Mouse (Mus musculus): ENCODE results near the gene Hcst. TPM values are rescaled to one million over a fixed set of nuclear protein-coding genes. Genes with fewer than 3 reads are reported as not detected.
A peak's percentile ranks its signal among the peaks of the same experiment; 100 is the strongest.

Hcst gene
- polyA plus RNA-seq, 1 experiment from 2014 or later = 0.53 TPM

GRCm38 (mm10) chr7:30422560-30422959 lies 2.9 kb upstream of the Hcst start:
- H3K9ac ChIP-seq (ENCODE audit: low read depth, low read length) = peak overlapping the region; percentile 71; the same call in 1 of the 2 replicates
- H3K9me3 ChIP-seq (replicated peaks; ENCODE audit: control insufficient read depth, low read length) = no peaks in the 10 kb centered on the region
- no peaks in the 10 kb centered on the region; the same call in 1 of the 2 replicates for H3K4me1 ChIP-seq (ENCODE audit: control insufficient read depth, insufficient read depth, low read length)
- peaks cover 2% of the 10 kb centered on the region; the same call in 1 of the 2 replicates for H3K36me3 ChIP-seq (ENCODE audit: control insufficient read depth, insufficient read depth, low read length)
- 10% methylated on average over 9 of the region's 9 CpGs for WGBS (ENCODE audit: insufficient replicate concordance)
- H3K27ac ChIP-seq (ENCODE audit: low read depth, low read length) = peak overlapping the region; percentile 41; the same call in 1 of the 2 replicates
- H3K4me2 ChIP-seq = peak overlapping the region; percentile 96
- peak overlapping the region; percentile 54 for H3K4me3 ChIP-seq (ENCODE audit: low read depth, low read length)
- H3K27me3 ChIP-seq (ENCODE audit: control insufficient read depth, insufficient read depth, low read length) = peaks cover 7% of the 10 kb centered on the region; the same call in 1 of the 2 replicates
- ATAC-seq (replicated peaks; ENCODE audit: insufficient number of reproducible peaks, low FRiP score, low TSS enrichment) = no peak

GRCm38 (mm10) chr7:30421890-30422435 lies 2.3 kb upstream of the Hcst start:
- under 1% methylated on average over 45 of the region's 45 CpGs for WGBS (ENCODE audit: insufficient replicate concordance)
- ATAC-seq (replicated peaks; ENCODE audit: insufficient number of reproducible peaks, low FRiP score, low TSS enrichment) = peak; percentile 46
- H3K27ac ChIP-seq (ENCODE audit: low read depth, low read length) = 0 out of 2 replicates have a peak overlapping the region, but pooled peaks have one; percentile 16

GRCm38 (mm10) chr7:30421175-30421889 lies 1.7 kb upstream of the Hcst start, which contains the start of gene Nfkbid:
Gene Nfkbid (plus strand): TSS chr7:30421732.
- H3K4me1 ChIP-seq (ENCODE audit: control insufficient read depth, insufficient read depth, low read length) = no peaks in the 10 kb centered on the region; the same call in 1 of the 2 replicates
- peak within 1 kb of the TSS; percentile 71 for H3K9ac ChIP-seq (ENCODE audit: low read depth, low read length)
- H3K4me3 ChIP-seq (ENCODE audit: low read depth, low read length) = peak within 1 kb of the TSS; percentile 54
- peaks cover 7% of the 10 kb centered on the region; the same call in 1 of the 2 replicates for H3K27me3 ChIP-seq (ENCODE audit: control insufficient read depth, insufficient read depth, low read length)
- peak within 1 kb of the TSS; percentile 96 for H3K4me2 ChIP-seq
- ATAC-seq (replicated peaks; ENCODE audit: insufficient number of reproducible peaks, low FRiP score, low TSS enrichment) = no peak
- H3K9me3 ChIP-seq (replicated peaks; ENCODE audit: control insufficient read depth, low read length) = no peaks in the 10 kb centered on the region
- WGBS (ENCODE audit: insufficient replicate concordance) = 9% methylated on average over 31 of the region's 31 CpGs
- peak within 1 kb of the TSS; percentile 41; the same call in 1 of the 2 replicates for H3K27ac ChIP-seq (ENCODE audit: low read depth, low read length)
- peaks cover 2% of the 10 kb centered on the region; the same call in 1 of the 2 replicates for H3K36me3 ChIP-seq (ENCODE audit: control insufficient read depth, insufficient read depth, low read length)

More at GRCm38 (mm10) chr7:30421890-30422435, 2.3 kb upstream of the Hcst start:
- Histone ChIP-seq H3K27me3 (ENCODE audit: control insufficient read depth, insufficient read depth, low read length) (peaks cover 7% of the 10 kb centered on the region; the same call in 1 of the 2 replicates), H3K4me3 (ENCODE audit: low read depth, low read length) (peak overlapping the region; percentile 54), H3K4me2 (peak overlapping the region; percentile 96), H3K4me1 (ENCODE audit: control insufficient read depth, insufficient read depth, low read length) (no peaks in the 10 kb centered on the region; the same call in 1 of the 2 replicates), H3K9me3 (replicated peaks; ENCODE audit: control insufficient read depth, low read length) (no peaks in the 10 kb centered on the region), H3K9ac (ENCODE audit: low read depth, low read length) (peak overlapping the region; percentile 71), H3K36me3 (ENCODE audit: control insufficient read depth, insufficient read depth, low read length) (peaks cover 2% of the 10 kb centered on the region; the same call in 1 of the 2 replicates)

GRCm38 (mm10) chr7:30420673-30421072 lies 1.0 kb upstream of the Hcst start:
- no peak for ATAC-seq (replicated peaks; ENCODE audit: insufficient number of reproducible peaks, low FRiP score, low TSS enrichment)
- Histone ChIP-seq H3K4me1 (ENCODE audit: control insufficient read depth, insufficient read depth, low read length) (no peaks in the 10 kb centered on the region; the same call in 1 of the 2 replicates), H3K9me3 (replicated peaks; ENCODE audit: control insufficient read depth, low read length) (no peaks in the 10 kb centered on the region), H3K4me3 (ENCODE audit: low read depth, low read length) (no peak overlapping the region), H3K27ac (ENCODE audit: low read depth, low read length) (no peak overlapping the region), H3K27me3 (ENCODE audit: control insufficient read depth, insufficient read depth, low read length) (peaks cover 7% of the 10 kb centered on the region; the same call in 1 of the 2 replicates), H3K4me2 (no peak overlapping the region), H3K9ac (ENCODE audit: low read depth, low read length) (no peak overlapping the region), H3K36me3 (ENCODE audit: control insufficient read depth, insufficient read depth, low read length) (peaks cover 1% of the 10 kb centered on the region; the same call in 1 of the 2 replicates)
- 85% methylated on average over 3 of the region's 3 CpGs for WGBS (ENCODE audit: insufficient replicate concordance)

- Histone ChIP-seq H3K36me3 (ENCODE audit: control insufficient read depth, insufficient read depth, low read length) (no peaks in the 10 kb centered on the region), H3K4me2 (no peak overlapping the region), H3K4me1 (ENCODE audit: control insufficient read depth, insufficient read depth, low read length) (no peaks in the 10 kb centered on the region; the same call in 1 of the 2 replicates), H3K27me3 (ENCODE audit: control insufficient read depth, insufficient read depth, low read length) (peaks cover 7% of the 10 kb centered on the region; the same call in 1 of the 2 replicates), H3K9ac (ENCODE audit: low read depth, low read length) (no peak overlapping the region), H3K27ac (ENCODE audit: low read depth, low read length) (no peak overlapping the region), H3K9me3 (replicated peaks; ENCODE audit: control insufficient read depth, low read length) (no peaks in the 10 kb centered on the region), H3K4me3 (ENCODE audit: low read depth, low read length) (no peak overlapping the region)
- 72% methylated on average over 9 of the region's 9 CpGs for WGBS (ENCODE audit: insufficient replicate concordance)
- no peak for ATAC-seq (replicated peaks; ENCODE audit: insufficient number of reproducible peaks, low FRiP score, low TSS enrichment)
Observed at GRCm38 (mm10) chr7:30417856-30418255, 1.8 kb downstream of the Hcst start.

- no peak for ATAC-seq (replicated peaks; ENCODE audit: insufficient number of reproducible peaks, low FRiP score, low TSS enrichment)
- no peaks in the 10 kb centered on the region for H3K9me3 ChIP-seq (replicated peaks; ENCODE audit: control insufficient read depth, low read length)
- H3K4me1 ChIP-seq (ENCODE audit: control insufficient read depth, insufficient read depth, low read length) = no peaks in the 10 kb centered on the region
- no peak within 1 kb of the TSS for H3K9ac ChIP-seq (ENCODE audit: low read depth, low read length)
- H3K4me2 ChIP-seq = no peak within 1 kb of the TSS
- H3K27ac ChIP-seq (ENCODE audit: low read depth, low read length) = no peak within 1 kb of the TSS
- H3K4me3 ChIP-seq (ENCODE audit: low read depth, low read length) = no peak within 1 kb of the TSS
- H3K27me3 ChIP-seq (ENCODE audit: control insufficient read depth, insufficient read depth, low read length) = no peaks in the 10 kb centered on the region
- H3K36me3 ChIP-seq (ENCODE audit: control insufficient read depth, insufficient read depth, low read length) = no peaks in the 10 kb centered on the region
- WGBS (ENCODE audit: insufficient replicate concordance) = 51% methylated on average over 5 of the region's 5 CpGs
Observed at GRCm38 (mm10) chr7:30413596-30413995, 6.1 kb downstream of the Hcst start, which contains the start of gene Tyrobp. Gene Tyrobp (plus strand): TSS chr7:30413760.

GRCm38 (mm10) chr7:30412735-30413147 lies 6.9 kb downstream of the Hcst start:
- Histone ChIP-seq H3K36me3 (ENCODE audit: control insufficient read depth, insufficient read depth, low read length) (no peaks in the 10 kb centered on the region), H3K27me3 (ENCODE audit: control insufficient read depth, insufficient read depth, low read length) (no peaks in the 10 kb centered on the region), H3K27ac (ENCODE audit: low read depth, low read length) (no peak overlapping the region), H3K4me2 (no peak overlapping the region), H3K4me1 (ENCODE audit: control insufficient read depth, insufficient read depth, low read length) (no peaks in the 10 kb centered on the region), H3K9me3 (replicated peaks; ENCODE audit: control insufficient read depth, low read length) (no peaks in the 10 kb centered on the region), H3K9ac (ENCODE audit: low read depth, low read length) (no peak overlapping the region), H3K4me3 (ENCODE audit: low read depth, low read length) (no peak overlapping the region)
- no peak for ATAC-seq (replicated peaks; ENCODE audit: insufficient number of reproducible peaks, low FRiP score, low TSS enrichment)
- WGBS (ENCODE audit: insufficient replicate concordance) = 41% methylated on average over 4 of the region's 4 CpGs

- no peak for ATAC-seq (replicated peaks; ENCODE audit: insufficient number of reproducible peaks, low FRiP score, low TSS enrichment)
- Histone ChIP-seq H3K27me3 (ENCODE audit: control insufficient read depth, insufficient read depth, low read length) (no peaks in the 10 kb centered on the region), H3K27ac (ENCODE audit: low read depth, low read length) (no peak overlapping the region), H3K4me2 (no peak overlapping the region), H3K4me1 (ENCODE audit: control insufficient read depth, insufficient read depth, low read length) (no peaks in the 10 kb centered on the region), H3K4me3 (ENCODE audit: low read depth, low read length) (no peak overlapping the region), H3K36me3 (ENCODE audit: control insufficient read depth, insufficient read depth, low read length) (no peaks in the 10 kb centered on the region), H3K9ac (ENCODE audit: low read depth, low read length) (no peak overlapping the region), H3K9me3 (replicated peaks; ENCODE audit: control insufficient read depth, low read length) (no peaks in the 10 kb centered on the region)
- 63% methylated on average over 3 of the region's 3 CpGs for WGBS (ENCODE audit: insufficient replicate concordance)
Observed at GRCm38 (mm10) chr7:30411023-30411422, 8.6 kb downstream of the Hcst start.

Data from heart, embryonic 11.5 days (tissue).